Mouse (Mus musculus) testis, adult 2 months (tissue): ENCODE results near the gene Cyld. TPM values are rescaled to one million over a fixed set of nuclear protein-coding genes. Genes with fewer than 3 reads are reported as not detected.

Source experiments
- H3K27ac ChIP-seq: fragments of 200-500 bp; 2 replicates; pipeline ENCODE4 v1.5.1; 2012; ENCODE audit warnings: low read depth, low read length; ENCODE audit not compliant: control insufficient read depth, insufficient read depth
- H3K27me3 ChIP-seq: fragments of 200-500 bp; 2 replicates; pipeline ENCODE4 v1.6.1; 2012; ENCODE audit warnings: mild to moderate bottlenecking, low read length, moderate library complexity; ENCODE audit not compliant: control insufficient read depth, insufficient read depth
- H3K36me3 ChIP-seq: fragments of 200-500 bp; 2 replicates; pipeline ENCODE4 v1.6.1; 2012; ENCODE audit warnings: mild to moderate bottlenecking, low read length; ENCODE audit not compliant: control insufficient read depth, insufficient read depth
- H3K4me1 ChIP-seq: fragments of 200-500 bp; 2 replicates; pipeline ENCODE4 v1.6.1; 2012; ENCODE audit warnings: low read length; ENCODE audit not compliant: control insufficient read depth, insufficient read depth
- H3K4me3 ChIP-seq: fragments of 200-500 bp; 2 replicates; pipeline ENCODE4 v1.5.1; 2012; ENCODE audit warnings: low read depth, mild to moderate bottlenecking, low read length, moderate library complexity, mixed read lengths; ENCODE audit not compliant: control insufficient read depth
- CTCF ChIP-seq: fragments of 200-500 bp; IDR thresholded peaks from 2 replicates; pipeline ENCODE4 v1.5.1; 2012; ENCODE audit warnings: low read depth, mild to moderate bottlenecking, inconsistent platforms, low read length, moderate library complexity; ENCODE audit not compliant: control insufficient read depth, insufficient read depth, insufficient replicate concordance
- POLR2A ChIP-seq: fragments of 200-500 bp; IDR thresholded peaks from 2 replicates; pipeline ENCODE4 v1.6.1; 2012; ENCODE audit warnings: low read depth, mild to moderate bottlenecking, inconsistent platforms, low read length, moderate library complexity; ENCODE audit not compliant: control insufficient read depth
- polyA plus RNA-seq: library from polyadenylated mRNA; depleted of rRNA; stranded (reverse); fragments of >200 nt; gene quantifications from 2 replicates; pipeline ENCODE4 v1.2.3, GENCODE M21; 2012; rRNA removed

The Cyld gene
- polyA plus RNA-seq, 1 experiment, result 4.4 TPM

- Histone ChIP-seq H3K36me3 (no peaks in the 10 kb centered on the region), H3K27me3 (no peaks in the 10 kb centered on the region), H3K4me3 (no peak overlapping the region), H3K27ac (no peak overlapping the region), H3K4me1 (no peaks in the 10 kb centered on the region; the same call in 1 of the 2 replicates)
- no peak for TF ChIP-seq POLR2A
- TF ChIP-seq CTCF, result no peak
Observed at GRCm38 (mm10) chr8:88793324-88793722, 96.5 kb downstream of the Cyld start.

GRCm38 (mm10) chr8:88793746-88794614, 97.2 kb downstream of the Cyld start:
- TF ChIP-seq POLR2A (no peak), CTCF (no peak)
- Histone ChIP-seq H3K4me3 (no peak overlapping the region), H3K27ac (no peak overlapping the region), H3K4me1 (no peaks in the 10 kb centered on the region; the same call in 1 of the 2 replicates), H3K27me3 (no peaks in the 10 kb centered on the region), H3K36me3 (no peaks in the 10 kb centered on the region)

GRCm38 (mm10) chr8:88794615-88794907, 97.7 kb downstream of the Cyld start:
- Histone ChIP-seq H3K4me3 (no peak overlapping the region), H3K4me1 (no peaks in the 10 kb centered on the region; the same call in 1 of the 2 replicates), H3K36me3 (no peaks in the 10 kb centered on the region), H3K27me3 (no peaks in the 10 kb centered on the region), H3K27ac (no peak overlapping the region)
- no peak for TF ChIP-seq CTCF
- no peak for TF ChIP-seq POLR2A

- Histone ChIP-seq H3K4me1 (no peaks in the 10 kb centered on the region; the same call in 1 of the 2 replicates), H3K36me3 (no peaks in the 10 kb centered on the region), H3K27me3 (no peaks in the 10 kb centered on the region), H3K27ac (no peak overlapping the region), H3K4me3 (no peak overlapping the region)
- no peak for TF ChIP-seq CTCF
- TF ChIP-seq POLR2A, result no peak
Observed at GRCm38 (mm10) chr8:88795896-88796295, 99.1 kb downstream of the Cyld start.

- Histone ChIP-seq H3K27me3 (no peaks in the 10 kb centered on the region), H3K4me1 (no peaks in the 10 kb centered on the region; the same call in 1 of the 2 replicates), H3K27ac (no peak overlapping the region), H3K36me3 (no peaks in the 10 kb centered on the region), H3K4me3 (no peak overlapping the region)
- TF ChIP-seq CTCF (no peak), POLR2A (no peak)
Observed at GRCm38 (mm10) chr8:88796651-88797050, 99.8 kb downstream of the Cyld start.

Other genes with a start within 250 kb of the Cyld start
- 2.9 and 3.8 TPM in 2 replicates for gene Nkd1, start 175.7 kb upstream of the Cyld start, polyA plus RNA-seq
- gene Snx20, start 60.9 kb upstream of the Cyld start, polyA plus RNA-seq, result 0.07 and 0.52 TPM in 2 replicates
- 0.26 and 0.27 TPM in 2 replicates for gene Nod2, start 49.7 kb upstream of the Cyld start, polyA plus RNA-seq